Mouse (Mus musculus): ENCODE results near the gene Rasgef1b.

The Rasgef1b gene

DNA sequence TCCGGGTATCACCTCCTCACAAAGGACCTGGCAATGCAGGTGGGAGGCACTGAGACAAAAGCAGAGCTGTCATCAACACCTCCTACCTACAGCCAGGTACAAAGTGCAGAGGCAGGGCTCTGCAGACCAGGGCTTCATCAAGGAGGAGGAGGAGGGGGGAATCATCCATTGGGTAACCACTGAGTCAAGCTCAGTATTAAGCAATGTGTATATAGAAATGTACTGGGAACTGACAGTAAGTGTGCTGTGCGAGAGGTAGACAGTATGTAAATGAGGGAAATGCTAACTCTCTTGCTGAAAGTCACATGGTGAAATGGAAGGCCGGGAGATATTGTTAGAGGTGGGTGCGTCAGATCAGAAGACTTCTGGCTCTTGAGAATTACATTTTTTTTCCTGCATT is 294.6 kb downstream of the Rasgef1b start:
- no peak for DNase-seq

DNA sequence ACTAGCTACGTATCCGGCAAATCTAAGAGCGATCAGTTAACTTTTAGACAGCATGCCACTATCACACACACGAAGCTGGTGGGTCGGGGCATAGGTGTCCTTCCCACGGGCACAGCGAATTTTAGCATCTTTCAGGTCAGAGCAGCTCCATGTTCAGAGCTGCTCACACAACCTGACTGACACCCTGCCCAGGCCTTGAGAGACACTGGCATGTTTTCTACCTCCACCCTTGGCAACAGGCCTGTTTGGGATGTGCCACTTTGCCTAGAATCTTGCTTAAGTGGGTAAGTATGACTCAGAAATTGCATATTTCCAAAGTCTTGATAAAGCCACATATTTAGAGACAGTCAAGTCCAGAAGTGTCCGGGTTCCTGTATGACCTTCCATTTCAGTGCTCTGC is 296.4 kb downstream of the Rasgef1b start:
- DNase-seq = no peak

DNA sequence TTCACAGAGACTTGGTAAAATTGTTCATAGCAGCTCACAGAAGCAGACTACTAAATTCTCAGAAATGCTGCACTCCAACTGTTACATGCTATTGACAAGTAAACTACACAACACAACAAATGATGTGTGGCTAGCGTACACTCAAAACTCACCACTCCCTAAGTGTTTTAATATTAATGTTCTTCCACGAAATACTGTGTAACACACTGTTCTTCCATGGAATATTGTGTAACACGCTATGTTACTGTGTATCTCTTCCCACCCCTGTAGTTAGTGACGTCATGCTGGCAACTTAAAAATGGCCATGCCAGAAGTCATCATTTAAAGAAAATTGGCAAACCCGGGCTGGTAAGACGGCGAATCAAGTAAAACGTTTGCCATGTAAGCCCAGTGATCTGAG is 299.6 kb downstream of the Rasgef1b start:
- no peak for DNase-seq

DNA sequence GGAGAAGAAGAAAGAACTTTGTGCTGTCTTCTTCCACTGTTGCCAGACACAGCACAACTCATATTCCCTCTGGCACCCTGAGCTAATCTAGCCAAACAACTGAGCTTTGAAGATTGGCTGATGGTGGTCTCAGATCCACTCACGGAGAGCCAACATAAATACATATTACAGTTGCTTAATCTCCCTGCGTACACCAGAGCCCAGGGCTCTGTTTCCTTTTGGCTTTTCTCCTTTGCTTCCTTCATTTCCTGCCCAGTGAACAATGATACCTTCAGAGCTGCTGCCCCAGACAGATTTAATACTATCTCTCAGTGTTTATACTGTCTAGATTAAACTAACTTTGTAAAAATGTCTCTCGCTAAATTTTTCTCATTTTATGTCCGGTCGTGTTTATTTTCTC is 300.2 kb downstream of the Rasgef1b start:
- no peak for DNase-seq

DNA sequence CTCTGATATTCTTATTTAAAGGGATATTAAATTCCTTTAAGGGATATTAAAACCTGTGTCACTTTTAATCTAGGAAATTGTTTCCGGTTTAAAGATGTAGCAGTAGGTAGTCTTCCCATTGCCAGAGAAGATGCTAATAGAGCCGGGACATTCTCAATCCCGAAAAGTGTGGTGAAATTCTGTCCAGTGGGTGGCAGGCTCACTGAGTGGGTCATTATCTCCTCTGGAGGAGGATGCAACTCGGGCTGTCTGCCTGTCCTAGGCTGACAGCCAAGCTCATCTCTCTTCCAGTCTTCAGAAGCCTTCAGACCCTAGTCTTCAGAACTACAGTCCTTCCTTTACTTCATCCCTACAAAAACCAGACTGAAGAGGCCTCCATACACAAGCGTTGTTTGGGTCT is 305.6 kb downstream of the Rasgef1b start:
- DNase-seq = peak; percentile 33

DNA sequence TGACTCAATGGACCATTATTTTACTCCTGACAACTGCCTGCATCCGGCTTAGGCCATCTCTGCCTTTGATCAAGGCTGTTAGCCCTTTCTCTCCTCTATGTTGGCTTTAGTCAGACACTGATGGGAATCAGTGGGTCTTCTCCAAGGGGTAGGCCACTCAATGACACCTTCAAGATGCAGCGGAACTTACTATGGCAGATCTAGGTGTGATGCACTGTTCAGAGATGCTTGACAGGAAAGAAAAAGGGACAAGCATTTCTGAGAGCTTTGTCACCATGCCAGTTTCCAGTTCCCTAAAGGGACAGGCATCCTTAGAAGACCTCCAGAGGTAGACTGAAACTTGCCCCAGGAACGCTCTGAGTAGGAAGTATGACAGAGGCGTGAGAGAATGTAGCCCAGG is 306.0 kb downstream of the Rasgef1b start:
- no peak for DNase-seq

DNA sequence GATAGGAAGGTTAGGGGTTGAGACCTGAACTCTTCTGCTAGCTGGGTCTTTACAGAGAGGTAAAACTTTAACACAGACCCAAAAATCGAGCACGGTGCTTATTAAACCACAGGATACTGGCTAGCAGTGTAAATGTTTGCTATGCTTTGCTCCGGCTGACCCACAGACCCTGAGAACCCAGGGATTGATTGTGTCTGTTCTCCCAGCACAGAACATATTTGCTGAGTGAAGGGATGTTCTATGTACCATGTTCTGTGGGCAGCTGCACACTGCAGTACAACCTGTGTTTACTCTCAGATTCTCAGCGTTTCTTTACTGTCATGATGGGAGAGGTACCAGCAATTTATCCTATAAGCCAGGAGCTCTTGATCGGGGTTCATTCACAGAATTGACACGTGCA is 306.8 kb downstream of the Rasgef1b start:
- DNase-seq = no peak

DNA sequence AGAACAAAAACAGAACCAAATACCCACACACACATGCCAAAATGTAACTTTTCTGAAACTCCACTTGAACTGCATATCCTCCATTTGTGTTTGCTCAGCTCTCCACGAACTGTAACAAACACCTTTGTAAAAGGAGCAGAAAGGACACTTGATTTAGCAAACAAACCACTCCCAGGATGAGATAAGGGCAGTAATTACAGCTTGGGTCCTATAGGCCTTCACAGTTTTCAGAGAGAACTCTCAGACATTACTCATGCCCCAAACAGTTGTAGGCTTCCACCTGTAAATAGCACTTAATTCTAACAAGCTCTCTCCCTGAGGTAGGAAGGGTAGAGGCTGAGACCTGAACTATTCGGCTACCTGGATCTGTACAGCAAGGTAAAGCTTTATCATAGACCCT is 309.0 kb downstream of the Rasgef1b start:
- DNase-seq = no peak

DNA sequence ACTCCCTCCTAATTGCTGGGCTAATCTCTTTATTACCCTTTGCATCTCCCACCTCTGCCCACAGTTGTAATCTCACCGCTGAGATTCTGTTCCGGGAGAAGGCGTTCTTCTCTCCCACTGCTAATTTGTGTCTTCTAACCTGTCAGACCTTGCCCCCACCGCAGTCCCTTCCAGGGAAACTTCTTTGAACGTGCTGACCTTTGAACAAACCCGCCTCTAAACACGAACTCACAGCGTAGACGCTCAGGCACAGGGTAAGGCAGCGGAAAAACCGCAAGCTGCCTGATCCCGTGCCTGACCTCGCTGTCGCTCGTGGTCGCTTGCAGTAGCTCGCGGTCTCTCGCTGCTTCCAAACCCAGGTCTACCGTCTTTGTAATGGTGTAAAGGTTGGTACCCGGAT is 312.0 kb downstream of the Rasgef1b start:
- DNase-seq = no peak

DNA sequence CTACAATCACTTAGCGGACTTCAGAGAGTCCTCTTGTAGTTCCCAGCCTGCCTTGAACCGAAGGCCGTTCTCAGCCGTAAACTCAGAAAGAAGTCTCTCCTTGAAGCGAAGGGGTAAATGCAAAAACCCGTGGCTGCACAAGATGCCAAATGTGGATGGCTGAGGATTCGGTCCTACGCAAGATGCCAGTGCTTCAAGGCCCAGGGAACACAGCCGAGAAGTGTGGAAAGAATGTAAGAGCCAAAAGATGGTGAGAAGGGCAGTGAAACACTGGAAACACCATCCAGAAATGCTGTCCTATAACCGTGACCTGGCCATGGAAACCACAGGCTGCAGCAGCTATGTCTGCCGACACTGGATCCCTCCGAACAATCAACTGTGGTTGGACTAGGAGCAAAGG is 313.2 kb downstream of the Rasgef1b start:
- DNase-seq = no peak

DNA sequence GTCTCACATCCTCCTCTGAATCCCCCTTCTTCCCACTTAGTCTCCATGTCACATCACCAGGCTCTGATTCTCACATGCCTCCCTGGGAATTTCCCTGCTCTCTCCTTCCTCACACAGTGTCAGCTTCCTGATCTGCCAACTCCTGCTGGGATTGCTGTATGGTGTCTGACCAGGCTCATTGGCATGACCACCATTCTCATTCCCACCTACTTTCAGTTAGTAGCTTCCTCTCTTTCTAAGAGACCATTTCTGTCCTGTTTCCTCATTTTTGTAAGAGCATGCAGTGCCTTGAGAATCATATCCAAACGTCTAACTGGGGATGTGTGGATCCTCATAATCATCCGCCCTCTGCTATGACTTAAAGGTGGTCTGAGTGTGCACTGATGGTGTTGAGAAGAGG is 313.8 kb downstream of the Rasgef1b start:
- no peak for DNase-seq

DNA sequence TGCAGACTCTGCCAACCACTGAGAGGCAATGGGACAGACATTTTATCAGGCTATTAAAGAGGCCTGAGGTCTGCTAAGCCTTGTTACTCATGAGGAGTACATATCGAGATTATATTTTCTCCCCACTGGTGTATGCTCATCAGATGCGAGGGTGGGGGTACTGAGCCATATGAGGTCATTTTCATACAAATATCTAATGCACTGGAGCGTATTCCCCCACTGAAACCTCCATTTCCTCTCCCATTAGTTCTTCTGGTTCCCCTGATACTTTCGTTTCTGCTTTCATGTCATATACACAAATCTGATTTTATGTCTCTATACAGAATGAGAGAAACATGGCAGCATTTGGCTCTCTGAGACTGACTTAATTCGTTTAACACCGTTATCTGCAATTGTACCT is 314.6 kb downstream of the Rasgef1b start:
- no peak for DNase-seq

DNA sequence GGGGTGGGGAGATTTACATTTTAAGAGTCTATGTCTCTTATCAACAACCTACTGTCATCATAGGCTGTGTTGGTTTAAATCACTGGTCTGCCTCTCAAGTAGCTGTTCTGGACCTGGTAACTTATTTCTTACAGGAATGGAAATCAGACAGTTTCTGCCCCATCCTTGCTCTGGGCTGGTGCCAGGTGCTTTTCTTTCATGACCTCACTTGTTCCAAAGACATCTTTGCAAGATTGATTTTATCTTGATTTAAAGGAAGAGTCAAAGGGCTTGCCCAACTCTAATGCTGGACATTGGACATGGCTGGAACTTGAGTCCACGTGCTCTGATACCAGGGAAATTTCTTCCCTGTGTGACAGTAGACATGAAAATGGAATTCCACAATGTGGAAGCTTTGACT is 315.0 kb downstream of the Rasgef1b start:
- DNase-seq = no peak

DNA sequence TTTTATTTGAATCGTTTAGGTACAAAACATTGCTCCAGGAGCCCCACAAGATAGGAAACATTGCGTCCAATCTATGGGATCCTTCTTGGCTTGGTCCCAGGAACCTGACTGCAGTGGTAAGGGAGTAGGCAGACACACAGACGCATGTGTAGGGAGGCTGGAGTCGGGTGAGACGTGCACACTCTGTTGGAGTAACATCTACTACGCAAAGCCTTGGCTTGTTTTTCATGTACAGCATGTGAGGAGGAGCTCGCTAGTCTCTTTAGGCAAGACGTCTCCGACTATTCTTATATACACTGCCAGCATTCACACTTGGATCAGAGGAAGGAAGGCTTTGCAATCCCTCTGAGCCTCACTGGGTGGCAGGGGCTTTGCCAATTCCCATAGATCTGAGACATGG is 315.5 kb downstream of the Rasgef1b start:
- DNase-seq = peak; percentile 58

DNA sequence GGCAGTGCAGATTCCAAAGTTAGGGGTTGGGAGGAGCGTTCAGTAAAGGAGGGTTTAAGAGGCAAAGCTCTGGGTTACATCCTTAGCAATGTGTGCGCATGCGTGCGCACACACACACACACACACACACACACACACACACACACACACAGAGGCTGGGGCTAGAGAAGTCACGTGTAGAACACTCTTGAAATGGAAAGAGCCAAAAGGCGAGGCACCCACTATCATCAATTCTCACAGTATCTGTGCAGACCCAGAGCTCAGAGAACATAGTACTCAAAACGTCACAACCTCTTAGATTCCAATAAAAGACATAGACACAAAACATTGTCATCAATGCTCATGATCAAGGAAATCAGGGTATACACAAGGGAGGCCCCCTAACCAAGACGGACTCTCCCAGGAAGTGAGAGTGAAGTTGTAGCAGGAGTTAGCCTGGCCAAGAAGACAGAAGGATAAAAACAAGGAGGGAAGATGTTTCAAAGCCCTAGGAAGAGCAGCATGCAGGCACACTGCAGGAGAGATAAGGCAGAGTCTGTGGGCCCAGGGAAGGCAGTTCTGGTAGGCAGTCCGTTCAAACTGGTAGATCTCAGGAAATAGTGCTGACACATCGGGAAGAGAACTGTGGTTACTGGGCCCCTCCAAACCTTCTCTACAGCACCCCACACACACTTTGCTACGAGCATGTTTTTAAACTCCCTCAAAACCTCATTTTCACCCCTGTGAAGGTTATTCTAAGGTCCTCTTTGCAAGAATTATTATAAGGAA is 324.3 kb downstream of the Rasgef1b start:
- DNase-seq = no peak

DNA sequence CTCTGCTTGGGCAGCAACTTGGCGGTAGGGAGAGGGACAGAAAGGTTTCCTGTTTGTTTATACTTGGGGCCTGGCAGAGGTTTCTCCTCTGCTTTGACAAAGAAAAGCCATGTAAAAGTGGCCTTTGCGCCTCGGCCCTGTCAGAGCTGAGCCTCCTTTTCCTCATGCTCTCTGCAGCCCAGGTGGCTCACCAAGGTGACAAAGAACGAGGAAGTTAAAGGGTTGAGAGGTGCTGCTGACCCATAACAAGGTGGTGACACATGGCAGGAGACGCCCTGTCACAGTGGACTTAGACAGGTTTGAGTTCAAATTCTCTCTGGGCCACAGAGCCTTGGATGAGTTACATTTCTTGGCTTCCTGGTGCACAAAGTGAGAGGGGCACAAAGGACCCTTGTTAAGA is 325.5 kb downstream of the Rasgef1b start:
- no peak for DNase-seq

DNA sequence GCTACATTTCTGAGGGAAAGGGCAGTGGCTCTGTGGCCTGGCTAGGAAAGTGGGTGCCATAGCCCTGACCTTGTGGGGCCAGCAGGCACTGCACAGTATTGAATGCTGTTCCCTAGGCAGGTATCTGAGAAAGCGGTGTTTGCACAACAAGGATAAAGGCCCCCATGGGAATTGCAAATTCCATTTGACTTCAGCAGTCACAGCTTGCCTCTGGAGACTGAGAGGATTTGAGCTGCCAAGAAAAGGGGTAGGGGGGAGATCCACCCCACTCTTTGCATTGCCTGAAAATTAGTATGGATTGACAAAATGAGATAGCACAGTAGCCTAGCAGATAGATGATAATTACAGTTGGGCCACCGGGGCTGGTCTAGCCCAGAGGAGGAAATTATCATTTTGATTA is 326.1 kb downstream of the Rasgef1b start:
- no peak for DNase-seq

DNA sequence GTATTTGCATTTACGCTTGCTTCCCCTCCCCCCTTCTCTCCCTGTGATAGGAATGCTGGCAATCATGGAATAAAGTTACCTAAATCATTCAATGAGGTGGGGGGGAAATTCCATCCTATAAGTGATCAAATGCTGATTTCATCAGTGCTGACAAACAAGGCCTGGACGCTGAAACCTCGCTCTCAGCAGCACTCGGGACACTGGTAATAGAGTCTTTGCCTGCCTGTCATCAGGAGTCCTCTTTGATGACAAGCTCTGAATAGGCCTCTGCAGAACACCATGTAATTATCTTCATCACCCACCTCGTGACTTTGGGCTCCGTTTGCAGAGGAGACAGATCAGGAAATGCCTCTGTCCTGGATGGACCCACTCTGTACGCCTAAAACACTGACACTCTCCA is 326.6 kb downstream of the Rasgef1b start:
- no peak for DNase-seq

DNA sequence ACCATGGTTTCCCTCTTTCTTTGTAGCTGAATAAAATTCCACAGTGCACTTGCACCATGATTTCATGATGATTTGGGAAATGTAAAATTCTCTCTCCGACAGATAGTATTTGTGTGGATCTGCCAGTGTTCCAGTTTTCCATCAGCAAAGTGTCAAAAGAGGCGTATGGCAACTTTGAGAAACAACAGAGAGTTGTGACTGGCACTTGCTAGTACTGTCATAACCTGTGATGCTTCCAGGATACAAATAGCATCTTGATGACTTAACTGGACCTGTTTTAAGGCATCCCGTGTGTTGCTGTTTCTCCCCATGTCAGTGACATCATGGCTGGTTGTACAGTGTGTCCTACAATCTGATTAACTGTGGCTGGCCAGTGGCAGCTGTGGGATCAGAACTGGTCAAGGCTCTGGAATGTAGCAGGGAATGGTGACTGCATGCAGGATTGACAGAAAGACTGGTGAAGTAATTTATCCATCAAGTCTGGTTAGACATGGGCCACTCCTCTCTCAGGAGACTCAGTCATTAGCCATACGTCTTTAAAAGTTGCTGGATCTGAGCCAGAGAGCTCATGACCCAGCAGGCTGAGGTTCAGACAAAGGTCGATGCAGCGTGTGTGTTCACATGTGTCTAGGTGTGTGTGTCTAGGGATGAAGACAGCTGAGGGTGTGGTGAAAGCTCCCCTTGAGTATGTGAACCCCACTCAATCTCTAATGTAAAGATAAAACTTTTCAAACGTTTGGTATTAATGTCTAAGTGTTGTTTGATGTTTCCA is 328.8 kb downstream of the Rasgef1b start:
- DNase-seq = no peak

DNA sequence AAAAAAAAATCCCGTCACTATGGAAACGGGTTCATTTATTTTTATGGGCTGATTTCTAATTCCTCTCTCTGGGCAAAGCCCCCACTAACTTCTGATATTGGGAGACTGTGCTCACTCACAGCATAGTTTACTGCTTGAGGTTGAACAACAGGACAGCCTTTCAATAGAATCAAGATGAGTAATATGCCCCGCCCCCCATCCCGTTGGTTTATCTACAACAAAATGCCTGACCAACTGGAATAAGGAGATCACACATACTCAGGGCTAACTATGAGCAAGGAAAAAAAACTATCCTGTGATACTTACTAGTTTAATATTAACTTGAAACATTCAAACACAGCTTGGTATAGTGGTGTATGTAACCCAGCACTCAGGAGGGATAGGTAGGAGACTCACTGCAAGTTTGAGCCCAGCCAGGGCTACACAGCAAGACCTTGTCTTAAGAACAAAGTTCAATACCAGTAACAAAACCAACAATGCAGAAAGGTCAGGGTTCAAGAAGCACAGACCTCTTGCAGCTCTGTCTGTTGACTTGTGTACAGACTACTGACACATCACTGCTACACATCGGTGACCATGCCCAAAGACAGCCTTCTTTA is 330.3 kb downstream of the Rasgef1b start:
- DNase-seq = no peak

DNA sequence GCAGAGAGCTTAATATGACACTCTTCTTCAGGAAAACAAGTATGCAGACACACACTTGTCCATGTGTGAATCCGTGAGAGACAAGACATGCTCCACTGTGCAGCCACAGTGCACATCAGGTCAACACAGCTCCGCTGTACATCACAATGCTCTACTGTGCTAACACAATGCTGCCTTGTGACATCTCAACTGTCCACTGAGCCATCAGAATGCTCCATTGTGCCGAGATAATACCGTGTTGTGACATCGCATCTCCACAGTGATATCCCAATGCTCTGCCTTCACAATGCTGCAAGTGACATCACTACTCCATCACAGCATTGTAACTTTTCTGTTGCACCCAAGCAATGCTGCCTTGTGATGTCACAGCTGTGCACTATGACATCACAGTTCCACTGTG is 334.3 kb downstream of the Rasgef1b start:
- no peak for DNase-seq

DNA sequence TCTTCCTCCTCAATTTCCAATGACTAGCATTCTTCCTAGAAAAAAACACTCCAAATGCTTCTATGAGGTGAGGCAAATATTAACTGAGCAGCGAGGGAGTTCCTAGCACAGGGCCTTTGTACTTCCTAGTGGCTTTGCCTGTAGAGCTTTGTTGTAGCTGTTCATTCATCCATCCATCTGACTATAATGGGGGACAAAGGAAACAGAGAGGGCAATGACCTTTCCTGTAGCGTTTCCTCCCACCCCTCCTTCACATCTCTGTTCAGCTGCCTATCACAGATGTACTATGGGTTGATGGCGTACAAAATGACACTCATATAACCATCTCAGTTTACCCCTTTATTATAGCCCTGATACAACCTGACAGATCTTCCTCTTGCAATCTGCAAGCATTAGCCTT is 337.3 kb downstream of the Rasgef1b start:
- DNase-seq = no peak

DNA sequence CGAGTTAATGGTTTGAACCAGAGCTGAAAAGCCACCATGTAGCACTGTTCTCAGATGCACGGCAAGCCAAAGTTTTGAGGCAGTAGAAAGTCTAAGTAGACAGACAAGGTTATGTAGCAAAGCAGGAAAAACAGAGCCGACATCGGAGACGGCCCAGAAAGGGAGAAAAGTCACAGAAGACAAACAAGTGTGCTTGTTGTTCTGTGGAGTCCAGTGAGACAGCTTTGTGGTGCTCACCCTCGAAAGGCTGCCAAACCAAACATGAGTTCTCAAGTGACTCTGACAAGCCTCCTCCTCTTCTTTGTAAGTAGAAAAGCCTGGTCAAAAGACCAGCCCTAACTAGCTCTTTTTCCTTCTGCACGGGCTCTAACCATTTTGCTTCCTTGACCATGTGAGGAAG is 338.1 kb downstream of the Rasgef1b start:
- DNase-seq = no peak

DNA sequence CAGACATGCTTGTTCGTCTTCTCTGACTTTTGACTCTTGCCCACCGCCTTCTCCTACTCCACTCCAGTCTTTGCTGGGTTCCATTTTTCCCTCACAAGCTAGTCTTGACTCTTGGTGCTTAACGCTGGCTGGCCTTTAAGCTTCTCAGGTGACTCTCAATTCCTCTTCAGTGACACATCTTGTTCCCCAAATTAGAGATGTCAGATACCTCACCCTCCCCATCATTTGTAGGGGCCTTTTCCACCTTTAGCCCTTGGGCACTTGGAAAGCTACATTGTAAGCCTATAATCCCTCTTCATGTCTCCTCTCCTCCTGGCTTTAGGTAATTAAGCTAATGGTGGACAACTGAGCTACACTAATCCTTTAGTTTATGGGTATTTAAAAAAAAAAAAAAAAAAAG is 338.6 kb downstream of the Rasgef1b start:
- DNase-seq = no peak
